Mouse (Mus musculus) liver, embryonic 14.5 days (tissue): ENCODE measurements around the gene Dmac2. TPM values are rescaled to one million over a fixed set of nuclear protein-coding genes. Genes with fewer than 3 reads are reported as not detected.

Source experiments
- ATAC-seq: fragments of 200-750 bp; cut with Nextera tagmentation; 2 replicates; pipeline ENCODE4 v1.8.0; 2017; ENCODE audit warnings: moderate number of reproducible peaks, mild to moderate bottlenecking, moderate library complexity; ENCODE audit not compliant: insufficient read depth
- DNase-seq, 3 experiments: peaks; one replicate each; pipeline ENCODE4 v3.0.0-alpha.2; 2012 to 2013; ENCODE audit warnings: low read depth in 3 of 3, low spot score in 3 of 3
- H3K27ac ChIP-seq: fragments of 300-500 bp; sonication (generic); 2 replicates; pipeline ENCODE4 v1.5.1; 2014; ENCODE audit warnings: moderate library complexity, mild to moderate bottlenecking, control low read depth, inconsistent platforms
- H3K27me3 ChIP-seq: fragments of 300-500 bp; sonication (generic); 2 replicates; pipeline ENCODE4 v1.6.1; 2014; ENCODE audit warnings: mild to moderate bottlenecking, low read length, moderate library complexity; ENCODE audit not compliant: control insufficient read depth, insufficient read depth
- H3K36me3 ChIP-seq: fragments of 300-500 bp; sonication (generic); replicated peaks from 2 replicates; pipeline ENCODE4 v1.6.1; 2014; ENCODE audit warnings: low read depth; ENCODE audit not compliant: control insufficient read depth, insufficient read depth
- H3K4me1 ChIP-seq, 2 experiments: fragments of 200-500 bp in 1 of 2; fragments of 300-500 bp in 1 of 2; sonication (generic) in 1 of 2; replicated peaks; 2 replicates each; pipeline ENCODE4 v1.6.1; 2012 to 2014; ENCODE audit warnings: antibody characterized with exemption in 1 of 2, inconsistent platforms in 1 of 2, low read length in 1 of 2; ENCODE audit not compliant: control insufficient read depth in 2 of 2, insufficient read depth in 2 of 2
- H3K4me2 ChIP-seq: fragments of 300-500 bp; sonication (generic); 2 replicates; pipeline ENCODE4 v1.6.1; 2014; ENCODE audit warnings: low read depth, mild to moderate bottlenecking, control low read depth, moderate library complexity
- H3K4me3 ChIP-seq, 2 experiments: fragments of 200-500 bp in 1 of 2; fragments of 300-500 bp in 1 of 2; sonication (generic) in 1 of 2; 2 replicates each; pipeline ENCODE4 v1.5.1; 2012 to 2014; ENCODE audit warnings: low read depth in 2 of 2, low read length in 2 of 2, mild to moderate bottlenecking in 2 of 2, control low read depth in 1 of 2, inconsistent platforms in 1 of 2, moderate library complexity in 1 of 2; ENCODE audit not compliant: insufficient read depth in 1 of 2
- H3K9ac ChIP-seq: fragments of 300-500 bp; sonication (generic); replicated peaks from 2 replicates; pipeline ENCODE4 v1.6.1; 2014; ENCODE audit warnings: mild to moderate bottlenecking, control low read depth, moderate library complexity
- H3K9me3 ChIP-seq: fragments of 300-500 bp; sonication (generic); 2 replicates; pipeline ENCODE4 v1.6.1; 2016; ENCODE audit warnings: low read length, mixed read lengths; ENCODE audit not compliant: control insufficient read depth
- CTCF ChIP-seq: IDR thresholded peaks from 2 replicates; pipeline ENCODE4 v1.5.1; 2016; ENCODE audit warnings: antibody characterized with exemption, low read depth, control low read depth
- EP300 ChIP-seq: IDR thresholded peaks from 2 replicates; pipeline ENCODE4 v1.6.1; 2016; ENCODE audit warnings: antibody characterized with exemption, low read depth
- WGBS: fragments of 180-500 bp; shearing (Covaris S2); extraction: QIAGEN DNeasy Blood & Tissue Kit; methylation state at CpG from one replicate; pipeline ENCODE4 v1.1.7; 2014; ENCODE audit not compliant: insufficient replicate concordance; 5-methylcytosine and 5-hydroxymethylcytosine counted together
- polyA plus RNA-seq, 2 experiments: library from polyadenylated mRNA; depleted of rRNA in 1 of 2; stranded (reverse) in 1 of 2; unstranded in 1 of 2; fragments of >200 nt; fragmentation: Nextera tagmentation in 1 of 2; extraction: Ambion mirVana in 1 of 2; gene quantifications; 2 replicates each; pipeline versions ENCODE4 v1.2.1 to v1.2.3; 2012 to 2014

Dmac2 gene
- polyA plus RNA-seq, 2 experiments: 6.9 to 8.1 TPM

DNA sequence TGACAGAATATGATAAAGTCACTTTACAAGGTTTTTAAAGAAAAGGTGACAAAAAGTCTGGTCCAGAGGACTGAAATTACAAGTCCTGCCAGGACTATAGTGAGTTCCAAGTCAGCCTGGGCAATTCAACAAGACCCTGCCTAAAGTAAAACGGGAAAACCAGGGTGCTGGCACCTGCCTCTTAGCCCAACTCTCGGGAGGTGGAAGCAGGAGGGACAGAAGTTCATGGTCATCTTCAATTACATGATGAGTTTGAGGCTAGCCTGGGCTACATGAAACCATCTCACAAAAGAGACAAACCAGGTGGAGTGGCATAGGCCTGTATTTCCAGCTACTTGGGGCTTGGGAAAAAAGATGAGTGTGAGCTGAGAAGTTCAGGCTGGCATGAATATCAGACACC, 52.5 kb downstream of the Dmac2 start:
- Histone ChIP-seq H3K4me3 (no peak overlapping the region), H3K4me1 (no peaks in the 10 kb centered on the region), H3K27ac (no peak overlapping the region), H3K4me2 (no peak overlapping the region), H3K9ac (no peak overlapping the region), H3K27me3 (peaks cover 21% of the 10 kb centered on the region), H3K36me3 (no peaks in the 10 kb centered on the region), H3K9me3 (no peaks in the 10 kb centered on the region)
- no peak for TF ChIP-seq EP300
- no peak for TF ChIP-seq CTCF
- no peak for ATAC-seq
- no peak for DNase-seq
- 47% methylated on average over 2 of the region's 2 CpGs for WGBS

- H3K4me3 ChIP-seq: no peak overlapping the region
- DNase-seq (no peak), ATAC-seq (no peak)
- no peaks in the 10 kb centered on the region for H3K4me1 ChIP-seq
- peaks cover 21% of the 10 kb centered on the region for H3K27me3 ChIP-seq
- 48% methylated on average over 4 of the region's 4 CpGs for WGBS
- H3K27ac ChIP-seq: no peak overlapping the region
- H3K4me2 ChIP-seq: no peak overlapping the region
- no peak overlapping the region for H3K9ac ChIP-seq
- TF ChIP-seq EP300: no peak
- TF ChIP-seq CTCF: peak; percentile 59
- no peaks in the 10 kb centered on the region for H3K9me3 ChIP-seq
- no peaks in the 10 kb centered on the region for H3K36me3 ChIP-seq
Observed at GRCm38 (mm10) chr7:25672442-25672841, 53.2 kb downstream of the Dmac2 start.

GRCm38 (mm10) chr7:25674297-25674696, 55.1 kb downstream of the Dmac2 start:
- TF ChIP-seq EP300 (no peak), CTCF (no peak)
- Histone ChIP-seq H3K9ac (no peak overlapping the region), H3K4me1 (peaks cover 0 to 3% of the 10 kb centered on the region in 2 experiments; a peak in 2 of 4 replicates), H3K4me2 (peak overlapping the region; percentile 66), H3K4me3 (no peak overlapping the region; a peak in 1 of 4 replicates), H3K9me3 (no peaks in the 10 kb centered on the region), H3K27ac (no peak overlapping the region), H3K36me3 (no peaks in the 10 kb centered on the region), H3K27me3 (peaks cover 21% of the 10 kb centered on the region)
- no peak for ATAC-seq
- no peak for DNase-seq
- 15% methylated on average over 9 of the region's 9 CpGs for WGBS

DNA sequence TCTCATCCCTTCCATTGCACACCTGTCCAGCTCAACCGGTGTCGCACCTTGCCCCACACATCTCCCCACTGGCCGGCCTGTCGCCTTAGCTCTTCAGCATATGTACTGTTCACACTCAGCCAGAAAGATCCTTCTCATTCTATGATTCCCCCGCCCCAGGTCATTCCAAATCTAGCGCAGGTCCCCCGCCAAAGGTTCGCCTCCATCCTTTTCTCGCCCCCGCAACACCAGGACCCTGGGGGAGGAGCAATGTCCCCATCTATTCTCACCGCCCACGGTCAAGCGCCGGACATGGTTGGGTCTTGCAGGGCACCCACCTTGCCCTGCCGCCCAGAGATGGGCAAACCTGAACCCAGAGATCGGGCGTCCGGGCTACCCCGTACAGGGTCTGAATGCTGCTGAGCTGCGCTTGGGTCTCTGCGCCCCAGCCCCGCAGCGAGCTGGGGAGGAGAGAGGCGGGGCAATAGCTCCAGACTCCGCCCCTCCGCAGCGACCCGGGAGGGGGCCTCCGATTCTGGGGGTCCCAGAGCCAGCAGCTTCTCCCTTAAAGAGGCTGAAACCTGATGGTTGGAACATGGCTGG, 55.6 kb downstream of the Dmac2 start, which contains the start of gene Tmem91:
TSS of gene Tmem91 (minus strand) at position 448 of the 582 bp plus-strand sequence.
- H3K36me3 ChIP-seq: no peaks in the 10 kb centered on the region
- ATAC-seq: no peak
- H3K4me3 ChIP-seq: peak within 1 kb of the TSS in 1 of 2 experiments; percentile 37; a peak in 2 of 4 replicates
- H3K27me3 ChIP-seq: peaks cover 21% of the 10 kb centered on the region
- H3K27ac ChIP-seq: no peak within 1 kb of the TSS
- 2% methylated on average over 29 of the region's 29 CpGs for WGBS
- TF ChIP-seq CTCF (no peak), EP300 (no peak)
- no peak within 1 kb of the TSS for H3K9ac ChIP-seq
- no peak for DNase-seq
- H3K4me2 ChIP-seq: peak within 1 kb of the TSS; percentile 66
- H3K4me1 ChIP-seq: peaks cover under 1 to 7% of the 10 kb centered on the region in 2 experiments
- H3K9me3 ChIP-seq: no peaks in the 10 kb centered on the region

Other genes starting within 250 kb of the Dmac2 start
- gene Cnfn, start 249.7 kb upstream of the Dmac2 start, polyA plus RNA-seq (2012; rRNA removed): not detected in 2 replicates
- gene Cnfn, start 249.7 kb upstream of the Dmac2 start, polyA plus RNA-seq (2014; fragmentation: Nextera tagmentation; extraction: Ambion mirVana): not detected in 2 replicates
- 2.3 TPM in 2 replicates for gene Lipe, start 220.7 kb upstream of the Dmac2 start, polyA plus RNA-seq (2012; rRNA removed)
- 0.38 and 0.72 TPM in 2 replicates for gene Lipe, start 220.7 kb upstream of the Dmac2 start, polyA plus RNA-seq (2014; fragmentation: Nextera tagmentation; extraction: Ambion mirVana)
- not detected in 2 replicates for gene Cxcl17, start 206.5 kb upstream of the Dmac2 start, polyA plus RNA-seq (2012; rRNA removed)
- gene Cxcl17, start 206.5 kb upstream of the Dmac2 start, polyA plus RNA-seq (2014; fragmentation: Nextera tagmentation; extraction: Ambion mirVana): not detected in 2 replicates
- 2.8 and 3.0 TPM in 2 replicates for gene Ceacam1, start 141.8 kb upstream of the Dmac2 start, polyA plus RNA-seq (2012; rRNA removed)
- 3.8 and 4.3 TPM in 2 replicates for gene Ceacam1, start 141.8 kb upstream of the Dmac2 start, polyA plus RNA-seq (2014; fragmentation: Nextera tagmentation; extraction: Ambion mirVana)
- gene Ceacam2, start 79.6 kb upstream of the Dmac2 start, polyA plus RNA-seq (2012; rRNA removed): 0.02 and 0.03 TPM in 2 replicates
- 0.15 TPM in 1 of 2 replicates, not detected in the other for gene Ceacam2, start 79.6 kb upstream of the Dmac2 start, polyA plus RNA-seq (2014; fragmentation: Nextera tagmentation; extraction: Ambion mirVana)
- 0.40 and 0.52 TPM in 2 replicates for gene Erich4, start 3.5 kb upstream of the Dmac2 start, polyA plus RNA-seq (2012; rRNA removed)
- gene Erich4, start 3.5 kb upstream of the Dmac2 start, polyA plus RNA-seq (2014; fragmentation: Nextera tagmentation; extraction: Ambion mirVana): 0.47 and 0.51 TPM in 2 replicates
- 1.6 TPM in 2 replicates for gene B3gnt8, start 7.2 kb downstream of the Dmac2 start, polyA plus RNA-seq (2012; rRNA removed)
- 0.72 and 0.81 TPM in 2 replicates for gene B3gnt8, start 7.2 kb downstream of the Dmac2 start, polyA plus RNA-seq (2014; fragmentation: Nextera tagmentation; extraction: Ambion mirVana)
- 20.1 and 22.0 TPM in 2 replicates for gene Bckdha, start 39.6 kb downstream of the Dmac2 start, polyA plus RNA-seq (2012; rRNA removed)
- 17.3 and 21.0 TPM in 2 replicates for gene Bckdha, start 39.6 kb downstream of the Dmac2 start, polyA plus RNA-seq (2014; fragmentation: Nextera tagmentation; extraction: Ambion mirVana)
- 33.7 and 35.2 TPM in 2 replicates for gene Exosc5, start 39.8 kb downstream of the Dmac2 start, polyA plus RNA-seq (2012; rRNA removed)
- gene Exosc5, start 39.8 kb downstream of the Dmac2 start, polyA plus RNA-seq (2014; fragmentation: Nextera tagmentation; extraction: Ambion mirVana): 48.1 and 51.6 TPM in 2 replicates
- 0.22 and 0.32 TPM in 2 replicates for gene Tmem91, start 55.8 kb downstream of the Dmac2 start, polyA plus RNA-seq (2012; rRNA removed)
- gene Tmem91, start 55.8 kb downstream of the Dmac2 start, polyA plus RNA-seq (2014; fragmentation: Nextera tagmentation; extraction: Ambion mirVana): 0.39 and 0.51 TPM in 2 replicates
- gene B9d2, start 61.4 kb downstream of the Dmac2 start, polyA plus RNA-seq (2012; rRNA removed): 21.9 and 28.2 TPM in 2 replicates
- gene B9d2, start 61.4 kb downstream of the Dmac2 start, polyA plus RNA-seq (2014; fragmentation: Nextera tagmentation; extraction: Ambion mirVana): 18.8 and 20.4 TPM in 2 replicates
- 16.6 and 18.5 TPM in 2 replicates for gene Tgfb1, start 67.6 kb downstream of the Dmac2 start, polyA plus RNA-seq (2012; rRNA removed)
- gene Tgfb1, start 67.6 kb downstream of the Dmac2 start, polyA plus RNA-seq (2014; fragmentation: Nextera tagmentation; extraction: Ambion mirVana): 3.9 and 4.3 TPM in 2 replicates
- 17.1 and 19.5 TPM in 2 replicates for gene Ccdc97, start 99.7 kb downstream of the Dmac2 start, polyA plus RNA-seq (2012; rRNA removed)
- gene Ccdc97, start 99.7 kb downstream of the Dmac2 start, polyA plus RNA-seq (2014; fragmentation: Nextera tagmentation; extraction: Ambion mirVana): 11.3 and 13.2 TPM in 2 replicates
- gene Hnrnpul1, start 135.3 kb downstream of the Dmac2 start, polyA plus RNA-seq (2012; rRNA removed): 22.8 and 26.5 TPM in 2 replicates
- gene Hnrnpul1, start 135.3 kb downstream of the Dmac2 start, polyA plus RNA-seq (2014; fragmentation: Nextera tagmentation; extraction: Ambion mirVana): 36.5 and 39.1 TPM in 2 replicates
- 5.3 and 5.8 TPM in 2 replicates for gene Axl, start 169.3 kb downstream of the Dmac2 start, polyA plus RNA-seq (2012; rRNA removed)
- gene Axl, start 169.3 kb downstream of the Dmac2 start, polyA plus RNA-seq (2014; fragmentation: Nextera tagmentation; extraction: Ambion mirVana): 11.8 and 12.7 TPM in 2 replicates
- 0.22 and 0.49 TPM in 2 replicates for gene Cyp2s1, start 197.5 kb downstream of the Dmac2 start, polyA plus RNA-seq (2012; rRNA removed)
- 0.25 and 0.52 TPM in 2 replicates for gene Cyp2s1, start 197.5 kb downstream of the Dmac2 start, polyA plus RNA-seq (2014; fragmentation: Nextera tagmentation; extraction: Ambion mirVana)